Mouse (Mus musculus): ENCODE data around the gene Lpp.

GRCm38 (mm10) chr16:24600260-24600948 lies 207.1 kb downstream of the Lpp start:
- TF ChIP-seq CTCF (IDR thresholded peaks at IDR 0.05; ENCODE audit: control insufficient read depth, insufficient read depth, low read length): no peak
- TF ChIP-seq POLR2A (IDR thresholded peaks at IDR 0.05; ENCODE audit: borderline replicate concordance, control insufficient read depth, low read depth, low read length): no peak
